Mouse (Mus musculus) limb, embryonic 11.5 days (tissue): ENCODE results near the gene Nav3. TPM values are rescaled to one million over a fixed set of nuclear protein-coding genes. Genes with fewer than 3 reads are reported as not detected.

Experiments
- ATAC-seq: fragments of 200-750 bp; cut with Nextera tagmentation; 2 replicates; pipeline ENCODE4 v1.8.0; 2017; ENCODE audit warnings: low read depth; ENCODE audit not compliant: insufficient number of reproducible peaks, low FRiP score, low TSS enrichment
- DNase-seq: peaks from one replicate; pipeline ENCODE4 v3.0.0-alpha.2; 2015; ENCODE audit warnings: low spot score
- H3K27ac ChIP-seq: fragments of 300-500 bp; sonication (generic); replicated peaks from 2 replicates; pipeline ENCODE4 v1.5.1; 2014; ENCODE audit warnings: low read depth, mild to moderate bottlenecking, low read length
- H3K27me3 ChIP-seq: fragments of 300-500 bp; sonication (generic); 2 replicates; pipeline ENCODE4 v1.6.1; 2014; ENCODE audit warnings: mild to moderate bottlenecking, low read length, mixed read lengths; ENCODE audit not compliant: control insufficient read depth, insufficient read depth
- H3K36me3 ChIP-seq: fragments of 300-500 bp; sonication (generic); 2 replicates; pipeline ENCODE4 v1.6.1; 2014; ENCODE audit warnings: mild to moderate bottlenecking, low read length, moderate library complexity, mixed read lengths; ENCODE audit not compliant: control insufficient read depth, insufficient read depth
- H3K4me1 ChIP-seq: fragments of 300-500 bp; sonication (generic); 2 replicates; pipeline ENCODE4 v1.6.1; 2014; ENCODE audit warnings: low read length, mixed read lengths; ENCODE audit not compliant: control insufficient read depth, insufficient read depth
- H3K4me2 ChIP-seq: fragments of 300-500 bp; sonication (generic); 2 replicates; pipeline ENCODE4 v1.6.1; 2014; ENCODE audit warnings: low read depth, mild to moderate bottlenecking, moderate library complexity; ENCODE audit not compliant: severe bottlenecking
- H3K4me3 ChIP-seq: fragments of 300-500 bp; sonication (generic); 2 replicates; pipeline ENCODE4 v1.5.1; 2014; ENCODE audit warnings: low read depth, low read length
- H3K9ac ChIP-seq: fragments of 300-500 bp; sonication (generic); 2 replicates; pipeline ENCODE4 v1.6.1; 2014; ENCODE audit warnings: mild to moderate bottlenecking, low read length
- H3K9me3 ChIP-seq: fragments of 300-500 bp; sonication (generic); 2 replicates; pipeline ENCODE4 v1.6.1; 2016; ENCODE audit warnings: low read length; ENCODE audit not compliant: control insufficient read depth
- WGBS: fragments of 180-500 bp; shearing (Covaris S2); extraction: QIAGEN DNeasy Blood & Tissue Kit; methylation state at CpG from one replicate; pipeline ENCODE4 v1.1.7; 2014; 5-methylcytosine and 5-hydroxymethylcytosine counted together
- polyA plus RNA-seq: library from polyadenylated mRNA; unstranded; fragments of >200 nt; fragmentation: Nextera tagmentation; extraction: Ambion mirVana; gene quantifications from 2 replicates; pipeline ENCODE4 v1.2.1, GENCODE M21; 2014

Nav3 gene
- polyA plus RNA-seq, 1 experiment from 2014 or later: 1.8 TPM

DNA sequence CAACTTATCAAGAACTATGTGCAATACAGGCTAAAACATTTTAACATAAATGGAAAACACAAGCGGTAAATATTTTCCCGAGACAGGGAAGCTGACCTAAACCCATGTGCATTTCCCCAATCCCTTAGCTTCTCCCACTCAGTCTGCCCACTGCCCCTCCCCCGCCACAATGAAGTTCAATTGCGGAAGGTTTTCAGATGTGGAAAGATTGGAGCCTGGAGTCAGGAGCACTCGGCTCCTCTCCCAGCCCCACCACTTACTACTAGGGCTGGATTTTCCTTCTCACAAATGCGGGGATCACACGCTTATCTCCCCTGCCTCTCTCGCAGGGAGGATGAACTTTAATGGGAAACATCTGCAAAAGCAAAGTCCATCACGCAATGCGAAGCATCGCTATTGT lies 534.6 kb downstream of the Nav3 start:
- DNase-seq (peak; percentile 37), ATAC-seq (no peak)
- H3K4me2 ChIP-seq: no peak overlapping the region
- no peaks in the 10 kb centered on the region for H3K27me3 ChIP-seq
- no peak overlapping the region for H3K9ac ChIP-seq
- H3K27ac ChIP-seq: no peak overlapping the region
- no peak overlapping the region for H3K4me3 ChIP-seq
- no peaks in the 10 kb centered on the region for H3K9me3 ChIP-seq
- 36% methylated on average over 11 of the region's 11 CpGs for WGBS
- H3K36me3 ChIP-seq: no peaks in the 10 kb centered on the region
- H3K4me1 ChIP-seq: no peaks in the 10 kb centered on the region

DNA sequence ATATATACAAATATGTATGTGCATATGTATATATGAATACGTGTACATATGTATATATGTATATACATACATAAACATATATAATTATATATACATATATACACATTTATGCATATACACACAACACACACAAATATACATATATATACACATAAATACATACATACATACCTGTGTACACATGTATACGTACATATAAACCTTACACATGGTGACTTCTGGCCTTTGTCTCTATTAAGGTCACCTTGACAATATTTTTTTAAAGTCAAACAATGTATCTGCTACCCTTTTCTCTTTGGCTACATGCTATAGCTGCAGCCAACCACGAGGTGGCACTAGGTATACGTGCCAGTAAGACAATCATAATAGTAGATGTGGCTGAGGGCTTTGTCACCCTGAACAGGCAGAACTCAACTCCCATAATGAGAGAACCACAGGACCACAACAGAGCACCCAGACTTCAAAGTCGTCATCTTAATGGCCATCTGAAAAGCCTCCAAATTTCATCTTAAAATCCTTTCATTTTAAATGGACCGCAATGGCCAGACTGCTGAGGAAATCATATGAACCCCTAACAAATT lies 535.3 kb downstream of the Nav3 start:
- no peaks in the 10 kb centered on the region for H3K27me3 ChIP-seq
- DNase-seq (peak; percentile 74), ATAC-seq (peak; percentile 80)
- no peak overlapping the region for H3K9ac ChIP-seq
- H3K4me3 ChIP-seq: no peak overlapping the region
- no peaks in the 10 kb centered on the region for H3K4me1 ChIP-seq
- no peaks in the 10 kb centered on the region for H3K36me3 ChIP-seq
- no peak overlapping the region for H3K27ac ChIP-seq
- H3K9me3 ChIP-seq: no peaks in the 10 kb centered on the region
- H3K4me2 ChIP-seq: no peak overlapping the region
- WGBS: 17% methylated on average over 6 of the region's 6 CpGs

DNA sequence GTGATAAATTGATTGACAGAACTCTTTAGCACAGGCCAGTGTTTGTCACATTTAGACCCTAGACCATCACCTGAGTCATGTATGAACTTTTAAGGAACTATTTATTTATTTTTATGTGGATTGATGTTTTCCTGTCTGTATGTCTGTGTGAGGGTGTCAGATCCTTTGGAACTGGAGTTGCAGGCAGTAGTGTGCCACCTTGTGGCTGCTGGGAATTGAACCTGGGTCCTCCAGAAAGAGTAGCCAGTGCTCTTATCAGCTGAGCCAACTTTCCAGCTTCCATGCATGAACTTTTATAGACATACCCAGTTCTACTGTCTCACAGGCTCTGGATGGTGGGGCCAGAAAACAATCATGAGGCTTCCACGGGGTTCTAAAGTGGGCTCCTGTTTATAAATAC lies 536.5 kb downstream of the Nav3 start:
- no peak overlapping the region for H3K4me2 ChIP-seq
- WGBS: 45% methylated on average over 1 of the region's 1 CpGs
- H3K4me1 ChIP-seq: no peaks in the 10 kb centered on the region
- ATAC-seq (no peak), DNase-seq (no peak)
- H3K9me3 ChIP-seq: no peaks in the 10 kb centered on the region
- no peaks in the 10 kb centered on the region for H3K36me3 ChIP-seq
- H3K9ac ChIP-seq: no peak overlapping the region
- no peak overlapping the region for H3K27ac ChIP-seq
- H3K27me3 ChIP-seq: no peaks in the 10 kb centered on the region
- no peak overlapping the region for H3K4me3 ChIP-seq

DNA sequence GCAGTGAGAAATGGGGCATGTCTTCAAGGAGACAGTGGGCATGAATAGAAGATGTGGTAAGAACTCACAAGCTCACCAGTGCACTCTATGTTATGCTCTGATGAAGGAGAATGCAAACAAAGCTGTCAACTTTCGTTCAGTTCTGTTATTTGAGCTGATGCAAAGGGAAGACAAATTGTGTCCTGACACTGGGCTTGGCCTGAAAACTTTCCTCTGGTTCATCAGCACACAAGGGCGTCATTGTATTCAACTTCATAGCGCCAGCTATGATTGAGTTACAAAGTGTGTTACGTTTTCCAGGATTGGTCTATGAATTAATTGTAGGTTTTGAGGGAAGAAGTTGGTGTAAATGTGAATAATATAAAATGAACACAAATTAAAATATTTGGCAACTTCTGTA lies 548.8 kb downstream of the Nav3 start:
- no peak for DNase-seq

DNA sequence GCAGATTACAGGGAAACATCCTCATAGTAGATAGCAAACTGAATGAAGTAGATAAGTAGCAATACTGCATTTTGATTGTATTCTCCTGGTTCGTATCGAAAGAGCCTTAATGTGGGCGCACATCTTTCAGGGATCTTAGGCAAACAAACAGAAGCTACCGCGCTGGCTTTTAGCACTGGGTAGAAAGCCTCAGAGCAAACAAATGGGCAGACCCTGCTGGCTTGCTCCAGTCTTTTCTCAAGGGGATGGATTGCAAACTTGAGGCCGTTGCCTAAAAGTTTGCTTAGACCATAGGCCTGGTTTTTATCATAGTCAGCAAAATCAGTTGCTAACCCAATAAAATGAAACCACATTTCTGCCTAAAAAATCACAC lies 549.6 kb downstream of the Nav3 start:
- no peaks in the 10 kb centered on the region for H3K4me1 ChIP-seq
- WGBS: 49% methylated on average over 6 of the region's 6 CpGs

More for the DNA sequence above, 548.8 kb downstream of the Nav3 start:
- WGBS: 81% methylated on average over 4 of the region's 4 CpGs
- Histone ChIP-seq H3K9ac (no peak overlapping the region), H3K27me3 (no peaks in the 10 kb centered on the region), H3K27ac (no peak overlapping the region), H3K36me3 (no peaks in the 10 kb centered on the region), H3K9me3 (no peaks in the 10 kb centered on the region), H3K4me2 (no peak overlapping the region), H3K4me1 (no peaks in the 10 kb centered on the region), H3K4me3 (no peak overlapping the region)
- ATAC-seq: no peak

DNA sequence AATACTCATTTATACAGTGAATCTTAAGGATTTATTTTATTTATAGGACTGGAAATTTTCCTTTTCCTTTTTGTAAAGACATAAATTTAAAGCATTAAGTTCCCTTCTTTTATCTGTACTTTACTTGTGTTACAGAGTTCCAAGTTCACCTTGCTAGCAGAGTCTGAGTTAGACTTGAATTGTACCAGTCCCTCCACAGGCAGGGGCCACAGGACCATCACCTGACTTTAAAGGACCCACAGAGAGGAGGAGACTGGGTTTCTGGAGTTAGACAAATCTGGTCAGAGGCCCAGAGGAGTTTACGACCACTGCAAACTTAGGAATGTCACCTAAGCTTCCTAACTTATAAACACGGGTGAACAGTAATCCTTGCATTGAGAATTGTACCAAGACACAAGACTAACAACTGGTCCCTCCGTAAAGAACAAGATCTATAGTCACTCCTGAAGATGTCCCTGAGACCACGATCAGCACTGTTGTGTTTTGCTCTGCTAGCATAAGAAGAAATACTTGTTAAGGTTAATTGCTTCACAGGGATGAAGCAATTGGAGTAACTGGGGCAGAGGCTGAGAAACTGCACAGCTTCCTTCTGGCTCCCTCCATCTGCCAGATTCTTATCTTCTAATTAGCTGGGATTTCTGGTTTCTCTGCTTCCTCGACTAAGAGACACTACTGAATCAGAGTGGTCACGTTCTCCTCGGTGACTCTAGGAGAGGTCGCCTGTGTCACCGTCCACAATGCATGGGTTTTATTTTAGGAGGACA lies 550.2 kb downstream of the Nav3 start:
- no peak overlapping the region for H3K4me3 ChIP-seq
- H3K4me2 ChIP-seq: no peak overlapping the region
- H3K9me3 ChIP-seq: no peaks in the 10 kb centered on the region
- WGBS: 24% methylated on average over 9 of the region's 9 CpGs
- no peaks in the 10 kb centered on the region for H3K4me1 ChIP-seq
- ATAC-seq (no peak), DNase-seq (no peak)
- no peak overlapping the region for H3K27ac ChIP-seq
- no peaks in the 10 kb centered on the region for H3K27me3 ChIP-seq
- no peaks in the 10 kb centered on the region for H3K36me3 ChIP-seq
- H3K9ac ChIP-seq: no peak overlapping the region

More for the DNA sequence above, 549.6 kb downstream of the Nav3 start:
- no peak overlapping the region for H3K4me3 ChIP-seq
- H3K9ac ChIP-seq: no peak overlapping the region
- no peaks in the 10 kb centered on the region for H3K36me3 ChIP-seq
- no peaks in the 10 kb centered on the region for H3K27me3 ChIP-seq
- no peaks in the 10 kb centered on the region for H3K9me3 ChIP-seq
- no peak for ATAC-seq
- no peak overlapping the region for H3K27ac ChIP-seq
- no peak overlapping the region for H3K4me2 ChIP-seq
- no peak for DNase-seq

DNA sequence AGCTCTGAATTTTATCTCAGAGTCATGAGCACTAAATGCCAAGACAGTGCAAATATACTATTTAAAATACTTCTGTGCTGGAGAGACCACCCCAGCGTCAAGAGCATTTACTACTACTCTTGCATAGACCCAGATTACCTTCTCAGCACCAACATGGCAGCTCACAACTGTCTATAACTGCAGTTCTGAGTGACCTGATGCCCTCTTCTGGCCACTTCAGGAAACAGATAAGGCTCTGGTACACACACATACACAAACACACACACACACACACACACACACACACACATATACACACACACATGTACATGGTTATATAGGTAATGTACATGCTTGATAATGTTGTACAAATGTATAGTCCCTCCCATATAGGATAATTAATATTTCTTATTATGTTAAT lies 551.2 kb downstream of the Nav3 start:
- H3K36me3 ChIP-seq: no peaks in the 10 kb centered on the region
- no peak for ATAC-seq
- WGBS: 79% methylated on average over 1 of the region's 1 CpGs

DNA sequence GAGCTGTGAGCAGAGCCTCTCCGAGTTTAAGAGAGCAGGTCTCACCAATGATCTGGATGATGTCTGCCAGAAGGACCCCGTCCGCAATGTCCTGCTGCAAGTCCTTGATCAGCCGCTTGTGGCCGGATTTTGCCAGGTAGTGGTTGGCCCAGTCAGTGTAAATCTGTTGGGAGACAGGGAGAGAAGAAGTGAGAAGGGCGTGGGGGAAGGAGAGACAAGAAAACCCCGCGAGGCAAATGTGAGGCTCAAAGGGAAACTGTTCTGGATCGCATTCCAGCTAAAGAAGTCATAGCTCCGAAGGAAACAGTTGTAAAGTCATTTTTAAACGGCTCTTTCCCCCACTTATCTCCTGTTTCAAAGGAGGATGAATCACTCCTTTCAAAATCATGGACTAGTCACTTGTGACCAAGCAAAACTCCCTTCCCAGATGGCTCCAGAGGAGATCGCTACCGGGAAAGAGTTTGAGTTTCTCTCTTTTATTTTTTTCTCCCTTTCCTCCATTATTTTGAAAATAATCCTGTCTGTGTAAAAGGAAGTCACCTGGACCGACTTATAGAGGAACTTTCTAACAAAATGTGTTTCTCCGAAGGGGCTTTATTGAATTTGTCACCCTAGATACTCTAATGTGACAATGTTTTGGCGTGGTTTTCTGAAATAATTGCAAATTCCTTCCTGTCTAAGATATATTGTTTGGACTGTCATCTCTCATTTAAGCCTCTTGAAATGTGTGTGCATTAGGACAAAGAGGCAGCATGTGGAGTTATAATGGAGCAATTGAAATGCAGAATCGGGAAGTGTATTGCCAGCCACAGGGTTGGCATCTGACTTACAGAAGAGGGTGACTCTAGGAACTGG lies 552.1 kb downstream of the Nav3 start:
- Histone ChIP-seq H3K4me1 (no peaks in the 10 kb centered on the region), H3K9me3 (no peaks in the 10 kb centered on the region), H3K27ac (no peak overlapping the region), H3K36me3 (no peaks in the 10 kb centered on the region), H3K9ac (no peak overlapping the region), H3K27me3 (no peaks in the 10 kb centered on the region), H3K4me3 (no peak overlapping the region), H3K4me2 (no peak overlapping the region)
- ATAC-seq (no peak), DNase-seq (no peak)
- 71% methylated on average over 17 of the region's 17 CpGs for WGBS

More for the DNA sequence above, 551.2 kb downstream of the Nav3 start:
- H3K9ac ChIP-seq: no peak overlapping the region
- no peak overlapping the region for H3K27ac ChIP-seq
- no peaks in the 10 kb centered on the region for H3K27me3 ChIP-seq
- no peak overlapping the region for H3K4me2 ChIP-seq
- no peak overlapping the region for H3K4me3 ChIP-seq
- H3K9me3 ChIP-seq: no peaks in the 10 kb centered on the region
- no peak for DNase-seq
- no peaks in the 10 kb centered on the region for H3K4me1 ChIP-seq
